Mouse (Mus musculus) stomach, embryonic 15.5 days (tissue): ENCODE measurements around the gene Mapk1. TPM values are rescaled to one million over a fixed set of nuclear protein-coding genes. Genes with fewer than 3 reads are reported as not detected.

Experiments used
- ATAC-seq: fragments of 200-750 bp; cut with Nextera tagmentation; 2 replicates; pipeline ENCODE4 v1.8.0; 2017; ENCODE audit warnings: low read depth, moderate number of reproducible peaks, moderate TSS enrichment; ENCODE audit not compliant: insufficient read depth, low FRiP score
- H3K27ac ChIP-seq: fragments of 300-500 bp; sonication (generic); 2 replicates; pipeline ENCODE4 v1.5.1; 2015; ENCODE audit warnings: mild to moderate bottlenecking, inconsistent platforms
- H3K27me3 ChIP-seq: fragments of 300-500 bp; sonication (generic); replicated peaks from 2 replicates; pipeline ENCODE4 v1.6.1; 2015; ENCODE audit warnings: inconsistent platforms
- H3K36me3 ChIP-seq: fragments of 300-500 bp; sonication (generic); 2 replicates; pipeline ENCODE4 v1.6.1; 2015; ENCODE audit warnings: inconsistent platforms
- H3K4me1 ChIP-seq: fragments of 300-500 bp; sonication (generic); 2 replicates; pipeline ENCODE4 v1.6.1; 2015; ENCODE audit warnings: inconsistent platforms
- H3K4me2 ChIP-seq: fragments of 300-500 bp; sonication (generic); 2 replicates; pipeline ENCODE4 v1.6.1; 2015; ENCODE audit warnings: mild to moderate bottlenecking, inconsistent platforms
- H3K4me3 ChIP-seq: fragments of 300-500 bp; sonication (generic); replicated peaks from 2 replicates; pipeline ENCODE4 v1.5.1; 2015; ENCODE audit warnings: inconsistent platforms
- H3K9ac ChIP-seq: fragments of 300-500 bp; sonication (generic); 2 replicates; pipeline ENCODE4 v1.6.1; 2015; ENCODE audit warnings: inconsistent platforms
- H3K9me3 ChIP-seq: fragments of 300-500 bp; sonication (generic); 2 replicates; pipeline ENCODE4 v1.6.1; 2016; ENCODE audit warnings: inconsistent platforms
- WGBS: fragments of 180-500 bp; shearing (Covaris S2); methylation state at CpG from one replicate; pipeline ENCODE4 v1.1.7; 2015; 5-methylcytosine and 5-hydroxymethylcytosine counted together
- polyA plus RNA-seq: library from polyadenylated mRNA; unstranded; fragments of >200 nt; fragmentation: Nextera tagmentation; extraction: Ambion mirVana; gene quantifications from 2 replicates; pipeline ENCODE4 v1.2.1, GENCODE M21; 2015

The Mapk1 gene
- polyA plus RNA-seq, 1 experiment from 2014 or later, result 156 TPM

GRCm38 (mm10) chr16:17067552-17067951 lies 84.4 kb downstream of the Mapk1 start:
- no peak overlapping the region for H3K4me3 ChIP-seq
- H3K9me3 ChIP-seq, result no peaks in the 10 kb centered on the region
- ATAC-seq, result no peak
- H3K36me3 ChIP-seq, result no peaks in the 10 kb centered on the region
- H3K4me2 ChIP-seq, result no peak overlapping the region
- H3K9ac ChIP-seq, result no peak overlapping the region
- H3K27me3 ChIP-seq, result no peaks in the 10 kb centered on the region
- H3K27ac ChIP-seq, result no peak overlapping the region
- WGBS, result 72% methylated on average over 2 of the region's 2 CpGs
- H3K4me1 ChIP-seq, result 0 out of 2 replicates have a peak, but pooled peaks cover 6% of the 10 kb centered on the region

- peak within 1 kb of the TSS; percentile 86 for H3K4me3 ChIP-seq
- H3K36me3 ChIP-seq, result no peaks in the 10 kb centered on the region
- H3K4me2 ChIP-seq, result peak within 1 kb of the TSS; percentile 90
- WGBS, result under 1% methylated on average over 76 of the region's 76 CpGs
- peak; percentile 91 for ATAC-seq
- 0 out of 2 replicates have a peak, but pooled peaks cover 6% of the 10 kb centered on the region for H3K4me1 ChIP-seq
- H3K27ac ChIP-seq, result peak within 1 kb of the TSS; percentile 90
- no peaks in the 10 kb centered on the region for H3K9me3 ChIP-seq
- peak within 1 kb of the TSS; percentile 77; the same call in 1 of the 2 replicates for H3K9ac ChIP-seq
- H3K27me3 ChIP-seq, result no peaks in the 10 kb centered on the region
These were observed 86.6 kb downstream of the Mapk1 start, which contains the start of gene Ypel1 for GRCm38 (mm10) chr16:17069511-17070443. Gene Ypel1, plus strand, starts transcription at chr16:17069696.

- Histone ChIP-seq H3K4me2 (peak overlapping the region; percentile 90), H3K4me1 (0 out of 2 replicates have a peak, but pooled peaks cover 6% of the 10 kb centered on the region), H3K9ac (no peak overlapping the region), H3K27me3 (no peaks in the 10 kb centered on the region), H3K9me3 (no peaks in the 10 kb centered on the region), H3K27ac (no peak overlapping the region), H3K4me3 (peak overlapping the region; percentile 86), H3K36me3 (no peaks in the 10 kb centered on the region)
- no peak for ATAC-seq
- WGBS, result 32% methylated on average over 6 of the region's 6 CpGs
These were observed 87.5 kb downstream of the Mapk1 start for GRCm38 (mm10) chr16:17070716-17071115.

GRCm38 (mm10) chr16:17073000-17073399 lies 89.8 kb downstream of the Mapk1 start:
- H3K4me2 ChIP-seq, result no peak overlapping the region
- 89% methylated on average over 7 of the region's 7 CpGs for WGBS
- H3K4me1 ChIP-seq, result 0 out of 2 replicates have a peak, but pooled peaks cover 6% of the 10 kb centered on the region
- no peak overlapping the region for H3K9ac ChIP-seq
- no peaks in the 10 kb centered on the region for H3K27me3 ChIP-seq
- no peak overlapping the region for H3K4me3 ChIP-seq
- H3K36me3 ChIP-seq, result no peaks in the 10 kb centered on the region
- H3K9me3 ChIP-seq, result no peaks in the 10 kb centered on the region
- no peak for ATAC-seq
- no peak overlapping the region for H3K27ac ChIP-seq

GRCm38 (mm10) chr16:17076301-17076700 lies 93.1 kb downstream of the Mapk1 start:
- ATAC-seq, result no peak
- WGBS, result 100% methylated on average over 2 of the region's 2 CpGs
- Histone ChIP-seq H3K27ac (no peak overlapping the region), H3K9me3 (no peaks in the 10 kb centered on the region), H3K4me2 (no peak overlapping the region), H3K4me3 (no peak overlapping the region), H3K27me3 (no peaks in the 10 kb centered on the region), H3K36me3 (no peaks in the 10 kb centered on the region), H3K4me1 (no peaks in the 10 kb centered on the region), H3K9ac (no peak overlapping the region)

GRCm38 (mm10) chr16:17076869-17077268 lies 93.7 kb downstream of the Mapk1 start:
- Histone ChIP-seq H3K36me3 (no peaks in the 10 kb centered on the region), H3K4me2 (no peak overlapping the region), H3K27me3 (no peaks in the 10 kb centered on the region), H3K27ac (no peak overlapping the region), H3K9me3 (no peaks in the 10 kb centered on the region), H3K9ac (no peak overlapping the region), H3K4me1 (no peaks in the 10 kb centered on the region), H3K4me3 (no peak overlapping the region)
- ATAC-seq, result no peak

GRCm38 (mm10) chr16:17078101-17078500 lies 94.9 kb downstream of the Mapk1 start:
- Histone ChIP-seq H3K4me2 (no peak overlapping the region), H3K36me3 (peaks cover 5% of the 10 kb centered on the region; the same call in 1 of the 2 replicates), H3K27me3 (no peaks in the 10 kb centered on the region), H3K4me3 (no peak overlapping the region), H3K9me3 (no peaks in the 10 kb centered on the region), H3K4me1 (no peaks in the 10 kb centered on the region), H3K9ac (no peak overlapping the region), H3K27ac (no peak overlapping the region)
- 83% methylated on average over 7 of the region's 7 CpGs for WGBS
- ATAC-seq, result no peak

- H3K9me3 ChIP-seq, result no peaks in the 10 kb centered on the region
- 77% methylated on average over 6 of the region's 6 CpGs for WGBS
- H3K4me3 ChIP-seq, result no peak overlapping the region
- ATAC-seq, result no peak
- no peaks in the 10 kb centered on the region for H3K27me3 ChIP-seq
- H3K36me3 ChIP-seq, result peaks cover 20% of the 10 kb centered on the region; the same call in 1 of the 2 replicates
- no peak overlapping the region for H3K27ac ChIP-seq
- H3K4me1 ChIP-seq, result no peaks in the 10 kb centered on the region
- H3K9ac ChIP-seq, result no peak overlapping the region
- H3K4me2 ChIP-seq, result no peak overlapping the region
These were observed 99.1 kb downstream of the Mapk1 start for GRCm38 (mm10) chr16:17082121-17082792.

- 0 out of 2 replicates have a peak, but pooled peaks have one; percentile 40 for ATAC-seq
- WGBS, result 82% methylated on average over 4 of the region's 4 CpGs
- H3K36me3 ChIP-seq, result peaks cover 46% of the 10 kb centered on the region
These were observed 102.5 kb downstream of the Mapk1 start for GRCm38 (mm10) chr16:17085636-17086035.

GRCm38 (mm10) chr16:17086241-17086640 lies 103.1 kb downstream of the Mapk1 start:
- no peak overlapping the region; the same call in 1 of the 2 replicates for H3K27ac ChIP-seq
- no peak overlapping the region for H3K9ac ChIP-seq
- WGBS, result 54% methylated on average over 3 of the region's 3 CpGs
- no peak overlapping the region for H3K4me2 ChIP-seq
- H3K36me3 ChIP-seq, result peaks cover 52% of the 10 kb centered on the region
- no peak overlapping the region for H3K4me3 ChIP-seq
- no peaks in the 10 kb centered on the region for H3K27me3 ChIP-seq
- no peak for ATAC-seq
- no peaks in the 10 kb centered on the region for H3K4me1 ChIP-seq
- H3K9me3 ChIP-seq, result no peaks in the 10 kb centered on the region

More at GRCm38 (mm10) chr16:17085636-17086035, 102.5 kb downstream of the Mapk1 start:
- Histone ChIP-seq H3K4me1 (no peaks in the 10 kb centered on the region), H3K4me3 (no peak overlapping the region), H3K4me2 (no peak overlapping the region), H3K27ac (peak overlapping the region; percentile 36), H3K9me3 (no peaks in the 10 kb centered on the region), H3K9ac (no peak overlapping the region), H3K27me3 (no peaks in the 10 kb centered on the region)

- Histone ChIP-seq H3K36me3 (peaks cover 55% of the 10 kb centered on the region), H3K4me2 (no peak overlapping the region), H3K4me3 (no peak overlapping the region), H3K4me1 (no peaks in the 10 kb centered on the region), H3K9ac (no peak overlapping the region), H3K27ac (no peak overlapping the region), H3K9me3 (no peaks in the 10 kb centered on the region), H3K27me3 (no peaks in the 10 kb centered on the region)
- ATAC-seq, result no peak
- WGBS, result 73% methylated on average over 13 of the region's 13 CpGs
These were observed 103.5 kb downstream of the Mapk1 start for GRCm38 (mm10) chr16:17086669-17087193.
